Mouse (Mus musculus) layer of hippocampus, adult 8-10 months (tissue): ENCODE measurements around the gene Apol8. TPM values are rescaled to one million over a fixed set of nuclear protein-coding genes. Genes with fewer than 3 reads are reported as not detected.

Source experiments
- DNase-seq, 2 experiments: peaks; one replicate each; pipeline ENCODE4 v3.0.0; 2022; ENCODE audit warnings: low spot score in 2 of 2
- total RNA-seq, 4 experiments: library from RNA; stranded (reverse); gene quantifications; 2 replicates each; pipeline ENCODE4 v1.2.4; 2022

The Apol8 gene
- total RNA-seq, 4 experiments from 2014 or later: 6.3 to 14.1 (median 9.1) TPM

DNA sequence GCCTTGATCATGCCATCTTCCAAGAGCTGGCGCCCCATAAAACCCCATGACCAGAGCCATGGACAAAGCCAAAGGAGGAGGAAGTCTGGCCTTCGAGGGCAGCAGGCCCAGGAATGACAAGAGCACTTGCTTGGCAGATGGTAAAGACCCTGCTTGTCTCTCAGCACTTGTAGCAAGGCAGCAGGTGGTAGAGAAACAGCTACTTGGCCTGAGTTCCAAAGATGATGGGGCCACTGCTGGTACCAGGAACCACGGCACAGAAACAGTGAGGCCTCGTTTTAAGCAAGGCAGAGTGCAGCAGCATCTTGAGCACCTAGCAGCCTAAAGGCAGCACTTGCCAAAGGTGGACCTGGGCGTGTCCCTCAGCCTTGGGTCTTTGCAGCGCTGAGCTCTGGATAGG, 31.6 kb upstream of the Apol8 start:
- no peak for DNase-seq

DNA sequence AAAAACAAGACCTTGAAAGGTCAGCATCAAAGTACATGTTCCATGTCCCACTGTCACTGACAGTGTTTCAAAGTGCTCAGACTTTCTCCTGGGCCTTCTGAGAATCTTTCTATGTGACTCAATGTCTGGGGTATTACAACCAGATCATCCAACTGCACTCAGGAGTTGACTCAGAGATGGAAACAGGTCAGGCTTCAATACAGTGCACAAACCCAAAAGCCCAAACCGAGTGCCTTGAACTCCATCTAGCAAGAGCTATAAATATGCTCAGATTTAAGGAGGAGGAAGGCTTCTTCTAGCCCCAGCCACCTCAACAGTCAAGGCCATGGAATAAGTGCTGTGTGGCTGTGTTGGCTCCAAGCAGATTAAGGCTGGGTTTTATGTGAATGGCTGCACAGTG, 29.0 kb upstream of the Apol8 start:
- no peak for DNase-seq

DNA sequence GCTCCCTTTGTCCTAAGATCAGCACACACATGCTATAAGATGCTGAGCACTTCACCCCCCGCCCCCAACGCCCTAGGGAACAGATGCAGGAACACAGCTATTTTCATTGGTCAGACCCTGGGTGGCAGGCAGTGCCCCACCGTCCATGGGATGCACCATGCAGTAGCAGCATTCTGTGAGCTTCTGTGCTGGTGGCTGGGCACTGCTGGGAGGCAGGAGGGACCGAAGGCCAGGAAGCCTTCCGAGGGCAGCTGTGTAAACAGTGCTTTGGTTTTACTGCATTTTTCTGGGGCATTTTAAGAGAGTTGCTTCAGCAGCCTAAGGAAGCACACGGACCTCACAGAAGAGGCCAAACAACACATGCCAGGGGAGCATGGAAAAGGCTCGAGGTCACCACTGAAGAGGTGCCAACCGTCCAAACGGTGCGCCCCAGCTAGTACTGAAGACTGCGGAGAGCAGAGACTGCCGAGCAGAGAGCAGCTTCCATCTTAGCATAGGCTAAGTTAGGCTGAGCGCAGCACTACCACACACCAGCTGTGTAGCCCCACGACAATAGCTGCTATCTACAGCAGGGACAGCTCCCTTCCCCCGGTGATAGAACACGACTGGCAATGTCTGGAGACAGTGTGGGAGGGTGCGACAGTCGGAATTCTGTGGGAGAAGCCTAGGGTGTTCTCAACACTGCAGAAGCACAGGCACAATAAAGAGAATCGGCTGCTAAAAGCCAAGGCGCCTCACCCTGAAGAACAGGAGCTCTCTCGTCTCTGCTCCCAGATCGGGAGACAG, 27.4 kb upstream of the Apol8 start:
- peak; percentile 72 to 79 for DNase-seq

DNA sequence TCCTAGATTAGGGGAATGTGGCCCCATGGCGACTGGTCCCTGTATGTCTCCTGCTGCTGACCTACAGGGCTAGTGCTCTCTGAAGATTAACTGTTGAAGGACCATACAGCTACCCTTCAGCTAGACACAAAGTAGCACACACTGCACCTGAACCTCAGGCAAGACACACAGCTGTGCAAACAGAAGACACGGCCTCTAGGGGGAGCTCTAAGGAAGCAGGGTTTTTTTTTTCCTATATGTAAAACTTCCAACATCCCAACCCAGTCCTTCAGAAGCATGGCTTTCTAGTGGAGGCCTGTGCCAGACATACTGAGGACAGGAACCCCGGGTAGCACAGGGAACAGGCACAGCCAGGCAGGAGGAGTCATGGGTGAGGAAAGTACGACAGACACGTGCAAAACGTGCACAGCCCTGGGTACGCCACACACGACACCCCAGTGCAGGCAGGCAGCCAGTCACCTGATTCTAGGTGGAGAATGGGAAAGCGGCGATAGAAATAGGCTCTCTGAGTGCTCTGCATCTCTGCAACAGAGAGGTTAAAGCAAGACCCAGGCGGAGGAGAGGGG, 25.7 kb upstream of the Apol8 start:
- DNase-seq: no peak

DNA sequence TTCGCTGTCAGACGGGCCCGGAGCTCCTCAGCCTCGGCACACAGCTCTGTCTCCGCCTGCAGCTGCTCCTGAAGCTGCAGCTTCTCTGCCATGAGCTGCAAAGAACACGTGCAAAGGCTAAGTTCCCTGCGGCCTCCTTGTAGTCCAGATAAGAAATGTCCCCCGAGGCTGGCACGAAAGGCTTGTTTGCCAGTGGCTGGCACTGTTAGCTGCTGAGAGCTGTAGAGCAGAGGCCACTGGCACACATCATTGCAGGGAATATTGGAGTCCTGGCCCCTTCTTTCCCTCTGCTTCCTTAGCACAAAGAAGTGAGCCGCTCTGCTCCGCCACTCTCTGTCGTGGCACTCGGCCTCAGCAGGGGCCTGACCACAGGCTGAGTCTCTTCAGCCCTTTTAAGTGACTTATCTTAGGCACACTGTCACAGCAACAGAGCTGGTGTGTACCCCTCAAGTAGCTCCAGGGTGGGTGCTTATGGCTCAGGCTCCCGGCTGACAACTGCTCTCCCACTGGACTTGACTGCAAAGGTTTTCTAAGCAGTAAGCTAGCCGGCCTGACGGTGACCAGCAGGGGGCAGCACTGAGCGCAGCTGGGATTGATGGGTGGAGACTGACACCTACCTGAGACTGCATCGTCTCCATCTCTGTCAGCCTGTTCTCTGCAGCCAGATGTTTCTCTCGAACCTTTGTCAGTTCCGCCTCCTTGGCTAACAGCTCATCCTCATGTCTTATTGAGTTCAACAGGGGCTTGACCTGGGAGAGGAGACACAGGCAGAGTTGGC, 18.6 kb upstream of the Apol8 start:
- peak in 1 of 2 experiments; percentile 78 for DNase-seq

DNA sequence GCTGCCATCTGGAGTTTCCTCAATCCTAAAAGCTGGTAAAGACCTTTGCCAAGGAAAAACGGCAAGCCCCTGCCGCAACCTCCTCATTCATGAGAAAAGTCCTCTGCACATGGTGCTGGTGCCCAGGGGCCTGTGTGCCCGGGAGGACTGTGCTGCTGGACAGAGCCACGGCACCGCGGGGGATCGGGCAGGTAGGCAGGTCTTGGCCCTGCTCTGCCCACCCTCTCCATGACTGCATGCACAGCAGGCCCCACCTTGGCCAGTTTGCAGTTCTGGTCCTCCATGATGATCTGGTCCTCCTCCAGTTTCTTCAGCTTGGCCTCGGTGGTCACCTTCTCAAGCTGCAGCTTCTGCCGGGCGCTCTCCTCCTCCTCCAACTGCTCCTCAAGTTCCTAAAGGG, 17.5 kb upstream of the Apol8 start:
- DNase-seq: no peak

DNA sequence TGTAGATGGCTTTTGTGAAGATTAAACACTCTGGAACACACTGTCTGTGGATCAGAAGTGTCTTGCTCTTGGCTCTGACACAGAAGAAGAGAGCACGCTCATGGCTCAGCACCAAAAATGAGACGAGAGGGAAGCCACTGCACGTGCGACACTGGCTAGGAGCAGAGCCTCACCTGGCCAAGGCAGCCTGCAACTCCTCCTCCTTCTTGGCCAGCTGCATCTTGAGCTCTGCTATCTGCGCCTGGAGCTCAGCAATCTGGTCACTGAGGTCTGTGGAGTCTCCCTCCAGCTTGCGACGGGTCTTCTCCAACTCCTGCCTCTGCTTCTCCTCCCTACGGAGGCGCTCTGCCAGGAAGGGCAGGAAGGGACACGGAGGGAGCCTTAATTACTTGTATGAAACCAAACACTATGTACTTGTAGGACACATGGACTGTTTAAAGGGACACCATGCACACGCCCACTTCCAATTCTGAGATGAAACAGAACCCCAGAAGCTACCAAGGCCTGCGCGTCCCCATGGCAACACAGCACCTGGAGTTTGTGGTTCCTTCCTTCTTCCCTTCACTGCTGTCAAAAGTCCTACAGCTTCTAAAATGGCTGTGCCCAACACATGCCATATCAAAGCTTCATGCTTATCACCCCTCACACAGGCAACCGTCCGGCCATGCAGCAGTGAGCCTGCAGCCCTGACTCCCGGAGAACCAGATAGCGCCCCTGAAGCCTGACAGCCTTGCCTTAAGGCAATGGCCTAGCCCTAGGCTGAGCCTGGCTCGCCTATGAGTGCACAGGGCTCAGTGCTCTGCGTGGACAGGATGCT, 16.5 kb upstream of the Apol8 start:
- no peak for DNase-seq

DNA sequence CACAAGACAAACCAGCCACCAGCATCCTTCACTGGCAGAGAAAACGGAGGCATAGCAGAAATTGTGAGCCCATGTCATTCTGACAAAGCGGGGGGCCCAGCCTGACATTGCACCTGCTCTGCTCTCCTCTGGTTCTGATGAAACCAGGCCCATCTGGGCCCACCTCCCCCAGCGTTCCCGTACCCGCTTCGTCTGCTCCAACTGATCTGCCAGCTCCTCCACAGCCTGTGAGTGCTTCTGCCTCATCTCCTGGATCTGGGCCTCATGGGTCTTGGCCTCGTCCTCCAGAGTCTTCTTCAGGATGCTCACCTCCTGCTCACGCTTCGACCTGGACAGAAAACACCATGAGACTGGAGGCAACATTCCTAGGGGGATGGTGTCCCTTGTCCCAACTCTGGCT, 14.1 kb upstream of the Apol8 start:
- peak in 1 of 2 experiments; percentile 57 for DNase-seq

DNA sequence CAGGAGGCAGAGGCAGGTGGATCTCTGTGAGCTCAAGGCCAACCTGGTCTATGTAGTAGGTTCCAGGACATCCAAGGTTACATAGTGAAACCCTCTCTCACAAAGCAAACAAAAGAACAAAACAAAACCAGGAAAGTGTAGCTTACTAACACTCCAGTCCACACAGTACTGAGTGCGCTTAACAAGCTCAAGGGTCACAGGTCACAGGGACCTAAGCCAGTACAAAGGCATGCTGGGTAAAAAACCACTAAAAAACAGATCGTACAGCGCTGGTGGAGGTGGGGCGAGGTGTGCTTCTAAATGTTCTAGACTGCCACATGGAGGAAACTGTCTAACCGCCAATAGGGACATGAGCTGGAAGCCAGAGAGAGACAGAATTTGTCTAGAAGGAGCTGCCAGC, 13.5 kb upstream of the Apol8 start:
- no peak for DNase-seq

DNA sequence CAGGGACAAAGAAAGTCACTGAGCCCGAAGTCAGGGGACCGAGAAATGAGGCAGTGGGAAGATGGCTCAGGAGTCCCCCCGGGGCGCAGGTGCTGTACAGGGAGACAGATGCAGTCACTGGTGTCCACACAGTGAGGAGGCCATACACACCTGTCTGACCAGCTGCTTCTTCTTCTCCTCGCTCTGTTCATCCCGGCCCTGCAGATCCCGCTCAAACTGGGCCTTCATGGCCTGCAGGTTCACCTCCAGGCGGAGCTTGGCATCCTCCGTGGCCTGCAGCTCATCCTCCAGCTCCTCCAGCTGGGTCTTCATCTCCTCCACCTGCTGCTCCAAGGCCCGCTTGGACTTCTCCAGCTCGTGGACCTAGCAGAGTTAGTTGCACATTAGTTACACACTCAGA, 10.2 kb upstream of the Apol8 start:
- no peak for DNase-seq

DNA sequence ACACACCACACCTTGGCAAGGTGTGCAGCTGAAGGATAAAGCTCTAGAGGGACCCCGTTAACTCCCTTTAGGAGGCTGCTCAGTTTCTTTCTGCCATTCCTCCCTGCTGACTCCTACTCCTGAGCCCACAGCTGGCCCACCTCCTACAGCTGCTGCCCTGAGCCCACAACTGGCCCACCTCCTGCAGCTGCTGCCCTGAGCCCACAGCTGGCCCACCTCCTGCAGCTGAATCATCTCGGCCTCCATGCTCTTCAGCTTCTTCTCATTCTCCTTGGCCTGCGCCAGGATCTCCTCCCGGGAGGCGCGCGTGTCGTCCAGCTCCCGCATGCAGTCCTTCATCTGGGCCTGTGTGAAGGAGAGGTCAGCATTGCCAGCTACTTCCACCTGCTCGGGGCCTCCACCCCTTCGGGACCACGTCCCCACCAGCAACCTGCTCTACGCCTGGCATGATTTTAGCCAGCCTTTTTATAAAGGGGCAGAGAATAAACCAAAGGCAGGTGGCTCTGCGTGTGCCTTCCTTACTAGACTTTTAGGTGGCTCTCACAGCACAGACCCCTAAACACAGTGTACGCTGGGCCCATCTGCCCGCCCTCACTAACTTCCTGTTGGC, 8.8 kb upstream of the Apol8 start:
- DNase-seq: no peak

DNA sequence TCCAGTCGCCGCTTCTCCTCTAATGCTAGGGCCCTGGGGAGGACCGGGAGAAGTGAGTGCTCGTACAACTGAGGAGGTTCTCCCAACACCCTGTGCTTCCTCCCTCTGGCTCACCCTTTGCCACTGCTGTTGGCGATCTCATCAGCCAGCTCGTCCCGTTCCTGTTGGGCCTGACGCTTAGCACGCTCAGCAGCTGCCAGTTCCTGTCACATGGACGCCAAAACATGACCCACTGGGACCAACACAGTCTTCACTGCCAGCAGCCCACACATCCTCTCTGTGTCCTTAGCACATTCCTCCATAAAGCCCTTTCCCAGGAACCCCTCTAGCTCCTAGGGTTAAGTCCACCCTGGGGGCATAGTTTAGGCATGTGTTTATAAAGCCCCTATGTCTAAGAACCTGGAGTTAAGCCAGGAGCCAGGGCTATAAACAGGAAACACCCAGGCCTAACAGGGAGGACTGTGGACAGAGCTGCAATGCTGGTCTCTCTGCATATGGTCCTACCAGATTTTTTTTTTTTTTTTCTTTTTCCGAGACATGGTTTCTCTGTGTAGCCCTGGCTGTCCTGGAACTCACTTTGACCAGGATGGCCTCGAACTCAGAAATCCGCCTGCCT, 7.7 kb upstream of the Apol8 start:
- DNase-seq: peak in 1 of 2 experiments; percentile 9

DNA sequence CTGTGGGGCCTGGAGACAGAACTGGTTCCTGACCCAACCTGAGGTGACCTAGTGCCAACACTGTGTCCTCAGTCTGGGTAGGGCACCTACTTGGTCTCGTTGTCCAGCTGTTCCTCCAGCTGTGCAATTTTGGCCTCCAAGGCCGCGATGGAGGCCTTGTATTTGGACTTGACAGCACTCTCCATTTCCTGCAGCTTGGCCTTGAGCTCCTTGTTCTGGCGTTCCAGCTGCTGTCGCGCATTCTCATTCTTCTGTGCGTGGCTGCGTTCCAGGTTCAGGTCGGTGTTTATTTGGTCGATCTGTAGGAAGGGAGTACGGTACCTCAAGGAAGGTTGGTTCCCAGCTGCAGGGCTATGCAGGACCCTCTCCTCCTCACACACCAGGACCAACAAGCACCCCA, 6.9 kb upstream of the Apol8 start:
- DNase-seq: no peak

DNA sequence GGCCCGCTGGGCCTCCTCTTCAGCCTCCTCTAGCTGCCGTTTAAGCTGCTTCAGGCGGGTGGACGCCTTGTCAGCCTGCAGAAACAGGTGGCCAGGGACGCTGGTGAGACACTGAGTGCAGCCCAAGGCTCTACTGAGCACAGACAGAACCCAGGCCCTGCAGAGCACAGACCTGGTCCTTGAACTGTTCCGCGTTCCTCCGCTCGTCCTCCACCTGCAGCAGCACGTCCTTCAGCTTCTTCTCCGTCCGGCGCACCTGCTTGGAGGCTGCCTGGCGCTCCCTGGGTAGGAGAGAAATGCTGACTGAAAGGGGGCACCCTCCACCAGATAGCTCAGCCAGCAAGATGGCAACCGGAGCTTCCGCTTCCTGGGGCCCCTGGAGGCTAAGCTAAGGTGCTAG, 6.2 kb upstream of the Apol8 start:
- DNase-seq: no peak

DNA sequence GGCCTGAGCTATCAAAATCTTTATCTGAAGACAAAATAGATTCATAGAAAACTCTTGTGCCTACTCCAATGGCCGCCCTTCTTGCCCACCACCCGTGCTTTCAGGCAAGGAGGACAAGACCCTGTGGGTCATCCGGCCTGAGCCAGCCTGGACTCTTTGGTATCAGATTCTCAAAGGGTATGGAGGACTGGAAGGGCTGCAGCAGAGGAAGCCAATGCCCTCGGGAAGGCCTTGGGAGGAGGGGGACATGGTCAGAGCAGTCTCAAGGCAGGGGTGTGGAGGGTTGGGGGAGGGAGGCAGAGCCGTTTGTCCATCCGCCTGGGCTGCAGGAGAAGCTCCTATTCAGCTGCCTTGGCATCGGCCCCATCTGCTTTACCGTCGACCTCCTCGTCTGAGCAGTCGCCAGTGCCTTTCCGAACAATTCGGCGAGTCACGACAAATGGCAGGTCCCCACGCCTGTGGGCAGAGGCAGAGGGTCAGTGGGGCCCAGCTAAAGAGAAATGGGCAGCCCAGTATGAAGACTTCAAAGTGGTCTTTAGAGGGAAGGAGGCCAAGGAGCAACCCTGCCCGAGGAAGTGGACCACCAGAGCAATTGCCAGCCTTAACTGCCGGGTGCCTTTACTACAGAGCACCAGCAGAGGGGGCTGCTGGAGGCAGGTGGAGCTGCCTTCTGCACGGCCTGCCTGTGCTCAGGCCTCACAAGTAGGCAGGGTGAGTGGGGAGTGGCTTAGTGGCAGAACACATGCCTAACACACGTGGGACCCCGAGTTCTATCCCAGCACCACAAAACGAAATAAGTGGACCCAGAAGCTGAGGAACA, 5.0 kb upstream of the Apol8 start:
- peak; percentile 48 to 50 for DNase-seq

DNA sequence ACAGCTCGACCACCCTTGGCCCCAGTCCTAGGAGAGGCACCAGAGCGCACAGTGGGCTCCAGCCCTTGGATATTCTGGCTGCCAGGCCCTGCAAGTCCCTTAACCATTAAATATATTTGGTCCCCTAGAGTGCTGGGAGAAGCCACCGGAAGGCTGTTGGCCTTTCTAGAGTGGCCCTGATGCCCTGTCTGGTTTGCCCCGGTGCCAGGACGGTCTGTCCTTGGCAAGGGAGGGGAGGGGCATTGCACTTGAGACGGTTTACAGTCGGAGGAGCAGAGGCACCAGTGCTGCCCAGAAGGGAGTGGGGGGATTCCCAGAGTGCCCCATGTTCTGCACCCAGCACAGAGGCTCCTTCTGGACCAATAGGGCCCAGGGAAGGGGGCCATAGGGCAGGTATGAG, 4.3 kb upstream of the Apol8 start:
- peak in 1 of 2 experiments; percentile 7 for DNase-seq

DNA sequence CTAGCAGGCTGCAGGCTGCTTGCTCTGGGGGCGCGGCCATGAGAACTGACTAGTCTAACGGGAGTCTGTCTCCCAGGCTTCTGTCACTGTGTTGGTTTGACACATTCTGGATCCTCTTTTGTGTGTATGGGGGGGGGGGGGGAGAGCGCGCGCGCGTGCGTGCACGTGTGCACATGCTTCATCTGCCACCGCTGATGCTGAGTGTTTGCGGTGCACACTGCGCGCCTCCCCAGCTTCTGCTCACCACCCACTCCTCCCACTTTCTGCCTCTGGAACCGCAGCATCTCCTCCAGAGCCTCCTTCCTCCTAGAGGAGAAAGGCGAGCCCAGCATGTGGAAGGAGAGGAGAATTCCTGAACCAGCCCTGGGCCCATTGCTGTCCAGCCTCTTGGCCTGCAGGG, 3.2 kb upstream of the Apol8 start:
- DNase-seq: no peak

DNA sequence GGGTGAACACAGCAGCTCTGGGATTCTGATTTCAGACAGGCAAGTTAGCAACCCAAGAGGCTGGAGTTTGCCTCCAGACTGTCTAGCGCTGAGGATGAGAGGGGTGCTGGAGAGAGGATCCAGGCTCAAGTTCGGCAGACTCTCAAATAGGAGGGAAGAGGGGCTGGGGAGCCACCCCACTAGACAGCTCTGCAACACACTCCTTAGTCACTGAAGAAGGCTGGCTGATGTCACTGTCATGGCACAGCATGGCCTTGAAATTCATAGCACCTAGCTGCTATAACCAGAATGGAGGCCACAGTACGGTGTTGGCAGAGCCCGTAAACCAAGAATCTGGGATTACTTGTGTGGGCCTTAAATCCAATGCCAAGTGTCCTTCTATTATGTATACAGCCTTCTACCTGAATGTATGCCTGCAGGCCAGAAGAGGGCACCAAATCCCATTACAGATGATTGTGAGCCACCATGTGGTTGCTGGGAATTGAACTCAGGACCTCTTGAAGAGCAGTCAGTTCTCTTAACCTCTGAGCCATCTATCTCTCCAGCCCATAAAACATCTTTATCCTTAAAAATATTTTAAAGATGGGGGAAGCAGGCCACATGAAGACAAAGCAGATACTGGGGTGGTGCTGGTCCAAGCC, 903 bp upstream of the Apol8 start:
- no peak for DNase-seq

DNA sequence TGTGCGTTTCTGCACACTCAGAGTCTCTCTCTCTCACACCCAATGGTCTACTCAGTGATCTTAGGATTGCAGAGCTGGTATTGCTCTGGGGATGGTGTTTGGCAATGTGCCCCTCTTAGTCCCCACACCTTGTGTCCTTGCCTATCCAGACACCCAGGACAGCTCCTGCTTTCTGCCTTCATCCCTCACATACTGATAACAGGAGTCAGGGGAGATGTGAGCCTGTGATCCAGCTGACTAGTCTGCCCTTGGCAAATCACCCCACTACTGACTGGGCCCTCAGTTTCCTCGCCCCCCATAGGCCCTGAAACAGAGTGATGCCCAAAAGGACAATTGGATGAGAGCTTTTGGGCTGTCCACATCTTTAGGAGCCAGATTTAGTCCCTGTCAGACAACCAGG, 722 bp downstream of the Apol8 start:
- no peak for DNase-seq
